Mouse (Mus musculus) MEL (cell line): ENCODE results near the gene Prkar2a.

Experiments used
- CTCF ChIP-seq, 3 experiments: IDR thresholded peaks in 2 of 3; conservative IDR thresholded peaks in 1 of 3; 2 replicates each; pipeline ENCODE4 v1.5.1; 2011 to 2012; ENCODE audit warnings: low read length in 3 of 3, low read depth in 2 of 3, mild to moderate bottlenecking in 2 of 3, improper control_type of control experiment in 1 of 3, inconsistent platforms in 1 of 3, mixed read lengths in 1 of 3, moderate library complexity in 1 of 3; ENCODE audit not compliant: control insufficient read depth in 1 of 3, insufficient read depth in 1 of 3, poor library complexity in 1 of 3, severe bottlenecking in 1 of 3
- GATA1 ChIP-seq: IDR thresholded peaks from 2 replicates; pipeline ENCODE4 v1.6.1; 2011; ENCODE audit warnings: low read depth, low read length, improper control_type of control experiment

GRCm38 (mm10) chr9:108781891-108782290 lies 92.8 kb downstream of the Prkar2a start:
- TF ChIP-seq GATA1 = no peak
- TF ChIP-seq CTCF (IDR thresholded peaks at IDR 0.05 in 2 of 3, conservative IDR thresholded peaks at IDR 0.05 in 1 of 3; ENCODE audit: control insufficient read depth in 1 of 3, insufficient read depth in 1 of 3, low read depth in 2 of 3, low read length in 3 of 3, poor library complexity in 1 of 3, severe bottlenecking in 1 of 3) = no peak
